Mouse (Mus musculus): ENCODE measurements around the gene Ptpn5.

DNA sequence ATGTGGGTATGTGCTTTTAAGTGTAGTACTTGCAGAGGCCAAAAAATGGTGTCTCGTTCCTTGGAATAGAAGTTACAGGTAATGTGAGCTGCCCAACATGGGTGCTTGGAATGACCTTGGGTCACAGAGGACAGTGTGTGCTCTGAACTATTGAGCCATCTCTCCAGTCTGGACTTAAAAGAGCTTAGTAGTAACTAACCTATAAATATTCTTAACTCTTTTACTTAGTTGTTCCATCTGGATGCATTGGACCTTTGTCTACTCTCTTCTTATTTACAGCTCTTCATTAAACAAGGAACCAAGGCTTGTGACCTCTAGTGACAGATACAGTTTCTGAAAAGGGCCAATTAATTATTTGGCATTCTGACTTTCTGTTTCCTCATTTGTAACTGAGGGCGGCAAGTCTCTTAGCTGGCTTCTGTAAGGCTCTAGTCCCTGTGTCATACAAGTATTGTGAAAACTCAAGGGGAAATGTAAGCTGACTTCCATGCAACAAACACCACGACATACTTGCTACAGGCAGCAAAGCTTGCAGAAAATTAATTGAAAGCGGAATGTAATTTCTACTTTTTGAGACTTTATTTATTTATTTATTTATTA is 98.6 kb downstream of the Ptpn5 start:
- no peak for TF ChIP-seq POLR2A (IDR thresholded peaks at IDR 0.05; ENCODE audit: insufficient read depth, low read depth, low read length)
- TF ChIP-seq CTCF (IDR thresholded peaks at IDR 0.05) = no peak
- no peak for TF ChIP-seq EP300 (IDR thresholded peaks at IDR 0.05; ENCODE audit: insufficient read depth, low read depth, low read length)
